Comparison of ENCODE assay signal across 8 mouse cellular contexts in the genomic region with DNA sequence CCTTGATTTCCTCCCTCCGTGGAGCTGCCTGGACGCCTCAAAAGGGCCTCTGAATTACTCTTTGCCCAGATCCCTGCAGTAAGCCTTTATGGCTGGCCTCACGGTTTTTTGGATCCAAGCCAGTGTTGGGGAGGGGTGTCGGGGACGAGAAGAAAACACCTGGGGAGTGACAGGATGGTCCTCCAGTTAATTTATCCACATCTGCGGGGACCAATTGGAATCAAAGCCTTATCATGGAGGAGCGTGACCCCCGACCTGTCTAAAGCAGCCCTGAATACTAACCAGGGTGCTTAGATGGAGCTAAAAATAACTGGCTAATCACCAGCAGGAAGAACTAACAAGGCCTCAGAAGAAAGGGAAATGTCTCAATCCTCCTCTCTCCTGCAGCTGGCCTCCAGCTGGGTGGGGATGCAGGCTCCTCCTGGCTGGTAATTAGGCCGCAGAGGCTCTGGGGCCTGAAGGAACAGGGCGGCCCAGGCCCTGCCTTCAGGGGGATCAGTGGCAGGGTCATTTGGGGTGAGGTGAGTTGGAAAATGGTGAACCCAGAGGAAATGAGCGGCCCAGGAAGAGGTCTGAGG.
DNase-seq lines count a peak whose midpoint lies in the region; ATAC-seq lines count a peak whose summit lies in the region.

No protein-coding gene starts in this region.

- no peaks in the 10 kb centered on the region for H3K36me3 ChIP-seq in embryonic facial prominence, embryonic 12.5 days
- no peaks in the 10 kb centered on the region for H3K36me3 ChIP-seq in heart, embryonic 14.5 days (ENCODE audit: control insufficient read depth, insufficient read depth, low read length)
- no peaks in the 10 kb centered on the region for H3K36me3 ChIP-seq in limb, embryonic 11.5 days (ENCODE audit: control insufficient read depth, insufficient read depth, low read length)

- H3K4me3 ChIP-seq in embryonic facial prominence, embryonic 12.5 days = no peak overlapping the region
- H3K4me3 ChIP-seq in heart, embryonic 14.5 days (ENCODE audit: control insufficient read depth in 1 of 2, insufficient read depth in 1 of 2, low read depth in 1 of 2, low read length in 2 of 2) = no peak overlapping the region
- H3K4me3 ChIP-seq in limb, embryonic 11.5 days (ENCODE audit: low read depth, low read length) = no peak overlapping the region

- peak overlapping the region; percentile 34; the same call in 1 of the 2 replicates for H3K9ac ChIP-seq in embryonic facial prominence, embryonic 12.5 days
- H3K9ac ChIP-seq in heart, embryonic 14.5 days (ENCODE audit: low read length) = peak overlapping the region; percentile 60
- H3K9ac ChIP-seq in limb, embryonic 11.5 days (ENCODE audit: low read length) = no peak overlapping the region

- H3K9me3 ChIP-seq in embryonic facial prominence, embryonic 12.5 days = no peaks in the 10 kb centered on the region
- H3K9me3 ChIP-seq in heart, embryonic 14.5 days (ENCODE audit: control insufficient read depth, low read length) = no peaks in the 10 kb centered on the region
- no peaks in the 10 kb centered on the region for H3K9me3 ChIP-seq in limb, embryonic 11.5 days (ENCODE audit: control insufficient read depth, low read length)

- peak; percentile 35 for DNase-seq in cerebellum, adult 11-12 months
- no peak for DNase-seq in cerebellum, adult 9-10 months
- DNase-seq in limb, embryonic 11.5 days (ENCODE audit: low spot score) = peak; percentile 71
- peak; percentile 34 for DNase-seq in naive thymus-derived CD4-positive, alpha-beta T cell, adult 2 months (ENCODE audit: low read depth)
- no peak for DNase-seq in right cerebral cortex, postnatal 10 days (ENCODE audit: low spot score in 2 of 2)
- no peak for DNase-seq in frontal cortex, postnatal 36 days (ENCODE audit: low spot score in 2 of 2)

- H3K27ac ChIP-seq in embryonic facial prominence, embryonic 12.5 days = peak overlapping the region; percentile 77
- peak overlapping the region; percentile 88 to 89 for H3K27ac ChIP-seq in heart, embryonic 14.5 days (replicated peaks in 1 of 2; ENCODE audit: control insufficient read depth in 1 of 2, insufficient read depth in 1 of 2, low read depth in 2 of 2, low read length in 2 of 2)
- peak overlapping the region; percentile 81 for H3K27ac ChIP-seq in limb, embryonic 11.5 days (replicated peaks; ENCODE audit: low read depth, low read length)

- WGBS in embryonic facial prominence, embryonic 12.5 days = 12% methylated on average over 11 of the region's 11 CpGs
- WGBS in heart, embryonic 14.5 days = 6% methylated on average over 11 of the region's 11 CpGs
- WGBS in limb, embryonic 11.5 days = 6% methylated on average over 11 of the region's 11 CpGs

- no peak overlapping the region for H3K4me2 ChIP-seq in embryonic facial prominence, embryonic 12.5 days (replicated peaks)
- peak overlapping the region; percentile 34 for H3K4me2 ChIP-seq in heart, embryonic 14.5 days (ENCODE audit: low read length)
- H3K4me2 ChIP-seq in limb, embryonic 11.5 days (ENCODE audit: low read depth, severe bottlenecking) = no peak overlapping the region

- ATAC-seq in embryonic facial prominence, embryonic 12.5 days (ENCODE audit: insufficient number of reproducible peaks, insufficient read depth, low FRiP score, low TSS enrichment) = peak; percentile 18; the same call in 1 of the 2 replicates
- no peak for ATAC-seq in heart, embryonic 14.5 days (ENCODE audit: insufficient number of reproducible peaks, insufficient read depth, low FRiP score, low read depth)
- ATAC-seq in limb, embryonic 11.5 days (ENCODE audit: insufficient number of reproducible peaks, low FRiP score, low TSS enrichment, low read depth) = peak; percentile 33; the same call in 1 of the 2 replicates

- H3K4me1 ChIP-seq in embryonic facial prominence, embryonic 12.5 days = peaks cover 40% of the 10 kb centered on the region
- peaks cover 44 to 61% of the 10 kb centered on the region in 2 experiments for H3K4me1 ChIP-seq in heart, embryonic 14.5 days (ENCODE audit: control insufficient read depth in 2 of 2, insufficient read depth in 2 of 2, low read length in 2 of 2)
- H3K4me1 ChIP-seq in limb, embryonic 11.5 days (ENCODE audit: control insufficient read depth, insufficient read depth, low read length) = peaks cover 28% of the 10 kb centered on the region

- H3K27me3 ChIP-seq in embryonic facial prominence, embryonic 12.5 days = peaks cover 7% of the 10 kb centered on the region; the same call in 1 of the 2 replicates
- H3K27me3 ChIP-seq in heart, embryonic 14.5 days (ENCODE audit: control insufficient read depth, insufficient read depth, low read length) = no peaks in the 10 kb centered on the region
- no peaks in the 10 kb centered on the region for H3K27me3 ChIP-seq in limb, embryonic 11.5 days (ENCODE audit: control insufficient read depth, insufficient read depth, low read length)

Comparison
In these comparisons a context has a peak if more than half of its experiments do, and no peak if none do; other contexts are left out.
1. DNase-seq: peak in cerebellum, adult 11-12 months (single experiment), limb, embryonic 11.5 days (single experiment) and naive thymus-derived CD4-positive, alpha-beta T cell, adult 2 months (single experiment); none in cerebellum, adult 9-10 months (single experiment), right cerebral cortex, postnatal 10 days (0 of 2) and frontal cortex, postnatal 36 days (0 of 2).
2. Peak in every context shown above with its lines, with median percentiles within 50 percentile points of each other: H3K27ac ChIP-seq.